Mouse (Mus musculus): ENCODE data around the gene Tex13c2. TPM values are rescaled to one million over a fixed set of nuclear protein-coding genes. Genes with fewer than 3 reads are reported as not detected.

Tex13c2 gene
- polyA plus RNA-seq (2015; fragmentation: Nextera tagmentation; extraction: Ambion mirVana): not detected in 2 replicates

DNA sequence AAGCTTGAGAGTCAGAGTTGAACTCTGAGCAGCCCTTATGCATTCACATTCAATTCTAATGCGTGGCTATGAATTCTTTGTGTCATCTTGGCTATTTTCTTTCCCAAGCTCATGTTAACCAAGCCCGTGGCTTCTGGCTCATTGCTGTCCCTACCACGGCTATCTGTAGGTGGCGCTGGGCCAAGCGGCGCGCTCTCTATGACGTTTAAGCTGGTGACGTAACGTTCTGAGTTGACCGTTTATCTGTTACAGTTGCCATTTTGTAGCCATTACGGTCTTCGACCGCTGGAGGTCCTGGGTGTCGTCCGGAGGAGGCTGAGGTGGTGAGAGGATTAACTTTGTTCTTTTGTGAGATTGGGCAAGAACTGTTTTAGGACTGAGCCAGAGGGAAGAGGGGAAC is at the start of gene Tex13c2:
Tex13c2 (plus strand) TSS at position 246 of the 400 bp plus-strand sequence.
- Histone ChIP-seq H3K4me2 (no peak within 1 kb of the TSS), H3K27me3 (no peaks in the 10 kb centered on the region), H3K9ac (no peak within 1 kb of the TSS), H3K9me3 (no peaks in the 10 kb centered on the region), H3K27ac (no peak within 1 kb of the TSS), H3K36me3 (no peaks in the 10 kb centered on the region), H3K4me3 (no peak within 1 kb of the TSS), H3K4me1 (no peaks in the 10 kb centered on the region)
- 88% methylated on average over 16 of the region's 16 CpGs for WGBS
- ATAC-seq (ENCODE audit: insufficient number of reproducible peaks, insufficient read depth, low FRiP score, low TSS enrichment, low read depth): no peak

DNA sequence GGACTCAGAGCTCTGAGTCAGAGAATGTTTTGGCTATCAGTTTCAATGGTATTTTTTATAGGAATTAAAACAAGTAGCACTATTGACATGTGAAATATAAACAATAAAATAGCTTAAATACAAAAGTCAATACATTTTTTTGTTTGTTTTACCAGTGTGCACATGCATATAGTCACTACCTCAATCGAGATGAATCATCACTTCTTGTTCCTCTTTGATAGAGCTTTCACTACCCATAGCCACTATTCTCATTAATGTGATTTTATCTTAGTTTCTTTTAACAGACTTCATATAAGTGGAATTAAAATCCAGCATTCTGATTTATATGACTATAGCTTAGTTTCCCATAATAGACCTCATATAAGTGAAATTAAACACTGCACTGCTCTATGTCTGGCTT is 39.2 kb upstream of the Tex13c2 start:
- Histone ChIP-seq H3K4me3 (no peak overlapping the region), H3K9ac (no peak overlapping the region), H3K27ac (no peak overlapping the region), H3K36me3 (no peaks in the 10 kb centered on the region), H3K4me2 (no peak overlapping the region), H3K9me3 (no peaks in the 10 kb centered on the region), H3K27me3 (no peaks in the 10 kb centered on the region), H3K4me1 (no peaks in the 10 kb centered on the region)
- WGBS: 76% methylated on average over 1 of the region's 1 CpGs
- ATAC-seq (ENCODE audit: insufficient number of reproducible peaks, insufficient read depth, low FRiP score, low TSS enrichment, low read depth): no peak

DNA sequence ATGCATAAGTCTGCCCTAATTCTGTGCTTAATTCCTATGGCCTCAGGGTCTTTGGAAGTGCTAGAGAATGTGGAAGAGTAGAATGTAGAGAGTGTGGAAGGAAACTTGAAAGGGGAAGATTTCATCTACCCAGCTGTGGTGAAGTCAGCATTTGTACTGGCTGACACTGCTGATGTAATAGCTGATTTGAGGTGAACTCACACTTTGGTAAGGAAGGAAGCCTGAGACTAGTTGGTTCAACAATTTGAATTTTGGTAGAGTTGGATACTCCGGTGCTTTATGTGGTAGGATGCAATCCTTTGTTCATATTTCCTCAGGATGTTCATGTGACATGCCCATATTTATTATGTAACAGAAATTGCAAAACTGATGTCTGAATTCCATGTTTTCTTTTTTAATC is 36.5 kb upstream of the Tex13c2 start:
- H3K27ac ChIP-seq: no peak overlapping the region
- no peak for ATAC-seq (ENCODE audit: insufficient number of reproducible peaks, insufficient read depth, low FRiP score, low TSS enrichment, low read depth)
- no peaks in the 10 kb centered on the region for H3K36me3 ChIP-seq
- no peaks in the 10 kb centered on the region for H3K9me3 ChIP-seq
- H3K4me2 ChIP-seq: no peak overlapping the region
- H3K4me3 ChIP-seq: no peak overlapping the region
- H3K4me1 ChIP-seq: no peaks in the 10 kb centered on the region
- 77% methylated on average over 1 of the region's 1 CpGs for WGBS
- H3K27me3 ChIP-seq: no peaks in the 10 kb centered on the region
- H3K9ac ChIP-seq: no peak overlapping the region

DNA sequence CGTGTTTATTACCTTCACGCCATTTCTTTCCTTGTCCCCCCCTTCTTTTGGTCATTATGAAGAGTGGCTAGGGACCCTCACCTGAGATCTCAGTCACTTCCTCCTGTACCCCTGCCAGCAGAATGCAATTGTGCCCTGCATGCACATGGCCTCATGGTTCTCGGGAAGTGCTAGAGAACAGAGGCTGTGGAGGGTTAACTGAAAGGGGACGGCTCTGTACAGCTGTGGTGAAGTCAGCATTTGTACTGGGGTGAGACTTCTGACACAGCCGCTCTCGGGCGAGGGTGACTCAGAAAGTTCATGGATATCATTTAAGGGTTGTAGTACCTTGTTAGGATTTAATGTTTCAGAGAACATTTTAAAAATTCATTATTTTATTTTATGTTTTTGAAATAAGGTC is 35.0 kb upstream of the Tex13c2 start:
- Histone ChIP-seq H3K4me2 (no peak overlapping the region), H3K9ac (no peak overlapping the region), H3K4me3 (no peak overlapping the region), H3K36me3 (no peaks in the 10 kb centered on the region), H3K27ac (no peak overlapping the region), H3K27me3 (no peaks in the 10 kb centered on the region), H3K4me1 (no peaks in the 10 kb centered on the region), H3K9me3 (no peaks in the 10 kb centered on the region)
- 80% methylated on average over 7 of the region's 7 CpGs for WGBS
- no peak for ATAC-seq (ENCODE audit: insufficient number of reproducible peaks, insufficient read depth, low FRiP score, low TSS enrichment, low read depth)

DNA sequence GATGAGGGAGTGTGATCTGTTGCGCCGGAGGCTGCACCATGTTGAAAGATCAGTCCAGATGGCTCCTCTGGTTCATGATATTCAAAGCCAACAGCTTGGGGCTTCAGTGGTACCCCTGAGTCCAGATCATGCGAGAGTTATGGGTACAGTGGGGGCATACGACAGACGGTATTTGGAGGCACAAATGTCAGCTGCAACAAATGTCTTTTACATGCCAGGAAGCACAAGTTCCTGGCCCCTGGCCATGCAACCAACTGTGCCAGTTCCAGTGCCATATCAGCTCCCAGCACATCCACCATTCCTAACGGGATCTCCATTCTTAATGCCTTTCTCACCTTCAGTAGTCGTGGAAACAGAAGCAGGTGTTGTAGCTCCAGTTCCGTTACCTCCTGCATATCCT is 845 bp downstream of the Tex13c2 start:
- H3K9ac ChIP-seq: no peak overlapping the region
- H3K36me3 ChIP-seq: no peaks in the 10 kb centered on the region
- no peaks in the 10 kb centered on the region for H3K9me3 ChIP-seq
- WGBS: 93% methylated on average over 8 of the region's 8 CpGs
- no peak overlapping the region for H3K4me2 ChIP-seq
- no peak overlapping the region for H3K4me3 ChIP-seq
- no peaks in the 10 kb centered on the region for H3K4me1 ChIP-seq
- H3K27ac ChIP-seq: no peak overlapping the region
- ATAC-seq (ENCODE audit: insufficient number of reproducible peaks, insufficient read depth, low FRiP score, low TSS enrichment, low read depth): no peak
- H3K27me3 ChIP-seq: no peaks in the 10 kb centered on the region

DNA sequence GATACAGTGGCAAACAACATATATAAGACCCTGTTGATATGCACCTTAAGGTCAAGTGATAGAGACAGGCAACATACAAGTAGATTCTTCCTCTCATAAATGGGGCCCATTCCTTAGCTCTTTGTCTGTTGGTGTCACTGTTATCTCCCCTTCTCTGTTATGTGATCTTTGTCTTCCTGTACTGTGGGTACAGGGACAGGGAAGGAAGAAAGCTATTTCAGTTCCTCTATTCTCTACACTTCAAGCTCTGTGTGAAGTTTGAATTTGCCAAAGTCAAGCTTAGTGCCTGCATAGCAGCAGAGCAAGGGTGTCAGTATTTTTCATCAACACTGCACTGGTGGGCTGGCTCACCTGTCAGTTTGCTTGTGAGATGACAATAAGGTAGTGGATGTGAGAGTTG is 11.0 kb downstream of the Tex13c2 start:
- no peak for ATAC-seq (ENCODE audit: insufficient number of reproducible peaks, insufficient read depth, low FRiP score, low TSS enrichment, low read depth)
- Histone ChIP-seq H3K4me3 (no peak overlapping the region), H3K27me3 (no peaks in the 10 kb centered on the region), H3K4me1 (no peaks in the 10 kb centered on the region), H3K9me3 (no peaks in the 10 kb centered on the region), H3K4me2 (no peak overlapping the region), H3K27ac (no peak overlapping the region), H3K9ac (no peak overlapping the region), H3K36me3 (no peaks in the 10 kb centered on the region)

DNA sequence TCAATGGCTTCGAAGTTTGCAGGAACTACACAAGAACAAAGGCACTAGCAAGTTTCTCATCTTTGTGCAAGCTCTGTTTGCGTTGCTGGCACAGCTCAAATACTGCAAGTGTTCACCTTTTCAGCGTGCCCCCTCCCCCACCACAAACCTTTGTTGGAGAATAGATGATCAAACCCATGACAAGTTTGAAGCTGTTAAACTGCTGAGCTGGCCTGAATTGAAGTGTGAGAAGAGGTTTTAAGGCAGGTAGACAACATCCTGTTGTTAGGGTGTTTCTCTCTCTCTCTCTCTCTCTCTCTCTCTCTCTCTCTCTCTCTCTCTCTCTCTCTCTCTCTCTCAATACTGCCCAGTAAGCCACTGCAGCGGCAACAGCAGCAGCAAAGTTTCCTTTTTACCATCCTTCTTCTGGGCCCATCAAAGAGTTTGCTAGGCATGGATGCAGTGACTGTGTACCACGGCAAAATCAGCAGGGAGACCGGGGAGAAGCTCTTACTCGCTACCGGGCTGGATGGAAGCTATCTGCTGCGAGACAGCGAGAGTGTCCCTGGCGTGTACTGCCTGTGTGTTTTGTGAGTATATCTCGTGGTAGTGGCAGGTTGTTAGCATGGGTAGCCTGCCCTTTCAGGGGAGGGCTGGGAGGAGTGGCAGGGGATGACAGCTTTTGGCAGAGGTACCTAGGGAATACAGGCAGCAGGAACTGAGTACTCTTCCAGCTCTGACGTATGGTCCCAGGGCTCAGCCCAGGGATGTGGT is 13.0 kb downstream of the Tex13c2 start, which contains the start of gene Sh2d1a:
Sh2d1a (plus strand) TSS at position 163 of the 753 bp plus-strand sequence.
- Histone ChIP-seq H3K36me3 (no peaks in the 10 kb centered on the region), H3K4me3 (no peak within 1 kb of the TSS), H3K4me2 (no peak within 1 kb of the TSS), H3K9ac (no peak within 1 kb of the TSS), H3K4me1 (no peaks in the 10 kb centered on the region), H3K27ac (no peak within 1 kb of the TSS), H3K27me3 (no peaks in the 10 kb centered on the region), H3K9me3 (no peaks in the 10 kb centered on the region)
- WGBS: 82% methylated on average over 13 of the region's 13 CpGs
- ATAC-seq (ENCODE audit: insufficient number of reproducible peaks, insufficient read depth, low FRiP score, low TSS enrichment, low read depth): no peak

DNA sequence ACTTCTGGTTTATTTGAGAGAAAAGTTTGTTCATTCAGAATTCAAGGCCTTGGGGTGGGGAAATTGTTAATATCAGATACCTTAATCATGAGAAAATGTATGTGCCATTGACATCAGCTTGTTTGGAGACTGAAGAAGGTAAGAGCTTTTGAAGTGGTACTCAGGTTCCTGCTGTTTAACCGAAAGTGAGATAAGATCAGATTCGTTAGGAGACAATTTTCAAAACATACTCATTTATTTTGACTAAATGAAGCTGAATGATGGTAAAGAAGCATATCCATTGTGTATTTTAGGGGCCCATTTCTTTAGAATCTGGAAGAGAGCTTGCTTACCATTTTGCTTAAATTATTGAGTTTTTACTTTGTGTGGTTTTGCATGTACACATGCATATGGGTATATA is 21.6 kb downstream of the Tex13c2 start:
- H3K27ac ChIP-seq: no peak overlapping the region
- H3K27me3 ChIP-seq: no peaks in the 10 kb centered on the region
- no peak overlapping the region for H3K4me2 ChIP-seq
- whole genome bisulfite sequencing: 62% methylated on average over 2 of the region's 2 CpGs
- no peaks in the 10 kb centered on the region for H3K36me3 ChIP-seq
- no peak for ATAC-seq (ENCODE audit: insufficient number of reproducible peaks, insufficient read depth, low FRiP score, low TSS enrichment, low read depth)
- no peaks in the 10 kb centered on the region for H3K4me1 ChIP-seq
- H3K9me3 ChIP-seq: no peaks in the 10 kb centered on the region
- no peak overlapping the region for H3K9ac ChIP-seq
- no peak overlapping the region for H3K4me3 ChIP-seq

DNA sequence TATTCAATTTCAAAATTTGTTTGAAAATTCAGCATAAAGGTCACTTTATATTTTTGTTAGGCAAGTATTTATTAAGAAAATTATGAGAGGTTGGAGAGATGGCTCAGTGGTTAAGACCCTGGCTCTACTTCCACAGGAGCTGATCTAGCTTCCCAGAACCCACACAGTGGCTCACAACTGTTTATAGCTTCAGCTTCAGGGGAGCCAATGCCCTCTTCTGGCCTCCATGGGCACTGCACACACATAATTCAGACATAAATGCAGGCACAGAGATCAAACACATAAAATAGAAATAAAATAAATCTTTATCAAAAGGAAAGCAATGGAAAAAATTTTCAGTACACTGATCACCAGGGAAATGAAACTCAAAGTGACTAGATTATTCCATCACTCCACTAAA is 23.1 kb downstream of the Tex13c2 start:
- Histone ChIP-seq H3K27me3 (no peaks in the 10 kb centered on the region), H3K36me3 (no peaks in the 10 kb centered on the region), H3K27ac (no peak overlapping the region), H3K9me3 (no peaks in the 10 kb centered on the region), H3K9ac (no peak overlapping the region), H3K4me1 (no peaks in the 10 kb centered on the region), H3K4me3 (no peak overlapping the region), H3K4me2 (no peak overlapping the region)
- no peak for ATAC-seq (ENCODE audit: insufficient number of reproducible peaks, insufficient read depth, low FRiP score, low TSS enrichment, low read depth)

DNA sequence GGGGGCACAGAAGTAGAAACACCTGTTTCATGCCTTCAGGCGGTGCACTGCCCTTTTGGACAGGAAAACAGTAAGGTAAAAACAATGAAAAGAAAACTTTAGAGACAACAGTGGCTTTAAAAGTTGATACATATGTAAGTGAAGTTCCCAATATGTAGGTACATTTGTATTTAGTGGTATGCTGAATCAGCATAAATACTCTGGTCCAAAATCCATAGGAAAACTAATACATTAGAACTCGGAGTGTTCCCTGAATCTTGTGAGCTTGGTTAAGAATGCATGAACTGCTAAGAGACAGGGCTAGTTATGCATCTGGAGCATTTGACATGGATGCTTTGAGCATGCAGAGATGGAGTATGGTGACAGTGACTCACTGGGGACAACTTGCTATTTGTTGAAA is 33.4 kb downstream of the Tex13c2 start:
- Histone ChIP-seq H3K4me1 (no peaks in the 10 kb centered on the region), H3K9ac (no peak overlapping the region), H3K36me3 (no peaks in the 10 kb centered on the region), H3K4me2 (no peak overlapping the region), H3K9me3 (no peaks in the 10 kb centered on the region), H3K27me3 (no peaks in the 10 kb centered on the region), H3K27ac (no peak overlapping the region), H3K4me3 (no peak overlapping the region)
- no peak for ATAC-seq (ENCODE audit: insufficient number of reproducible peaks, insufficient read depth, low FRiP score, low TSS enrichment, low read depth)
- 75% methylated on average over 2 of the region's 2 CpGs for WGBS

DNA sequence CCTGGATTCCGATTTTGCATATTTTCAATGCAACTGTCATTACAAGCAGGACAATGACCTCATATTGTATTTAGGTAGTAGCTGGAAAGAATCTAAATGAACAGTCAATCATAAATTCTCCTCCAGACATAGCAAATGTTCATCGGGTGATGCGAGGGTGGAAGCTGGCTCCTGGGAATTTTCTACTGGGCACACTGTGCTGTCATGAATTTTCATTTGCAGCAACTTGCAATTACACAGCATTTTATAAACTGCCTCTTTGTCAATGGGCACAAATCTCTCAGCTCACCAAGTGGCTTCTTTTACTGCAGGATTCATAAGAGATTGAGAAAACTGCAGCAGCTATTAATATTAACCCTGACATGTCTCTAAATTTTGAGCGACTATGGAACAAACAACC is 41.2 kb downstream of the Tex13c2 start:
- no peak for ATAC-seq (ENCODE audit: insufficient number of reproducible peaks, insufficient read depth, low FRiP score, low TSS enrichment, low read depth)
- 63% methylated on average over 4 of the region's 4 CpGs for WGBS
- no peaks in the 10 kb centered on the region for H3K9me3 ChIP-seq
- no peaks in the 10 kb centered on the region for H3K36me3 ChIP-seq
- no peaks in the 10 kb centered on the region for H3K4me1 ChIP-seq
- 0 out of 2 replicates have a peak, but pooled peaks cover 2% of the 10 kb centered on the region for H3K27me3 ChIP-seq
- no peak overlapping the region for H3K4me3 ChIP-seq
- no peak overlapping the region for H3K4me2 ChIP-seq
- H3K9ac ChIP-seq: no peak overlapping the region
- no peak overlapping the region for H3K27ac ChIP-seq

DNA sequence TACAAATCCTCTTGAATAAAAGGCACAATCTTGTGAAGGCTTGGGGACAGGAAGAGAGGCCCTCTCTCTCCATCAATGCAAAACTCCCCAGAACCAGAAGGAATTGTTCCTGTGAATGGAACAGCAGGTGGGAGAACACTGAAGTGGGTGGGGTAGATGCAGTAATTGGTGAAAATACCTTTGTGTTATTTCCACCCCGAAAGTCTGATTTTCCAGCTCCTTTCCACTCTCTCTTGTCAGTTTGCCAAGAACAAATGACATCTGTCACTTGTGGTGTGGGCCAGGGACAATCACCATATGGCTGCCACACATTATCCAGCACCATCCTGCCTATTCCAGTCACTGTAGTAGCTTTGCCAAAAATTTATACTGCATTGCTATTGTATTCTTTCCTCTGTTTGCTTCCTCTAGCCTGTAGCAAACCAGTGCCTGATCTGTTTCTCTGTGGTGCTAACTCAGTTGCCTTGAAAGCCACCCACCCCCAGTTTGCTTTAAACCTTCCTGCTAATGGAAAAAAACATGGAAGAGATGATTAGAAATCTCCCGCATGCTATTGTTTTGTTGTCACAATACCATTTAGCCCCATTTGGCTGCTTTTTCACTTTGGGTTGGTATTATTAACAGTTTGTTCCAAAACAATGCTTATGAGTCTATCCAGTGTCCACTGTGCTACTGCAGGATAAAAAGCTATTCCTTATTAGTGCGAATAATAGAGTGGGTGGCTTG is 50.7 kb downstream of the Tex13c2 start:
- H3K4me3 ChIP-seq: peak overlapping the region; percentile 21; the same call in 1 of the 2 replicates
- no peaks in the 10 kb centered on the region for H3K4me1 ChIP-seq
- 32% methylated on average over 3 of the region's 3 CpGs for WGBS
- H3K9me3 ChIP-seq: no peaks in the 10 kb centered on the region
- no peak overlapping the region for H3K27ac ChIP-seq
- H3K9ac ChIP-seq: no peak overlapping the region
- no peaks in the 10 kb centered on the region for H3K36me3 ChIP-seq
- H3K27me3 ChIP-seq: no peaks in the 10 kb centered on the region
- ATAC-seq (ENCODE audit: insufficient number of reproducible peaks, insufficient read depth, low FRiP score, low TSS enrichment, low read depth): no peak
- H3K4me2 ChIP-seq: peak overlapping the region; percentile 42

All from embryonic facial prominence, embryonic 13.5 days (tissue).